Mouse (Mus musculus) midbrain, embryonic 16.5 days (tissue): ENCODE results near the gene Taf4. TPM values are rescaled to one million over a fixed set of nuclear protein-coding genes. Genes with fewer than 3 reads are reported as not detected.

Source experiments
- ATAC-seq: fragments of 200-750 bp; cut with Nextera tagmentation; 2 replicates; pipeline ENCODE4 v1.8.0; 2017; ENCODE audit warnings: moderate TSS enrichment
- H3K27ac ChIP-seq: fragments of 300-500 bp; sonication (generic); 2 replicates; pipeline ENCODE4 v1.5.1; 2014; ENCODE audit warnings: mild to moderate bottlenecking, low read length, mixed read lengths
- H3K27me3 ChIP-seq: fragments of 300-500 bp; sonication (generic); 2 replicates; pipeline ENCODE4 v1.6.1; 2014; ENCODE audit warnings: low read depth, low read length, mixed read lengths; ENCODE audit not compliant: control insufficient read depth, insufficient read depth
- H3K36me3 ChIP-seq: fragments of 300-500 bp; sonication (generic); 2 replicates; pipeline ENCODE4 v1.6.1; 2014; ENCODE audit warnings: mild to moderate bottlenecking, low read length, moderate library complexity, mixed read lengths; ENCODE audit not compliant: control insufficient read depth, insufficient read depth
- H3K4me1 ChIP-seq: fragments of 300-500 bp; sonication (generic); 2 replicates; pipeline ENCODE4 v1.6.1; 2014; ENCODE audit warnings: mild to moderate bottlenecking, low read length, mixed read lengths; ENCODE audit not compliant: control insufficient read depth, insufficient read depth
- H3K4me2 ChIP-seq: fragments of 300-500 bp; sonication (generic); 2 replicates; pipeline ENCODE4 v1.6.1; 2014; ENCODE audit warnings: mild to moderate bottlenecking, low read length, mixed read lengths
- H3K4me3 ChIP-seq: fragments of 300-500 bp; sonication (generic); 2 replicates; pipeline ENCODE4 v1.5.1; 2014; ENCODE audit warnings: low read depth, mild to moderate bottlenecking, low read length, moderate library complexity, mixed read lengths
- H3K9ac ChIP-seq: fragments of 300-500 bp; sonication (generic); 2 replicates; pipeline ENCODE4 v1.6.1; 2014; ENCODE audit warnings: low read depth, low read length, mixed read lengths
- H3K9me3 ChIP-seq: fragments of 300-500 bp; sonication (generic); replicated peaks from 2 replicates; pipeline ENCODE4 v1.6.1; 2014; ENCODE audit warnings: mild to moderate bottlenecking, low read length, mixed read lengths; ENCODE audit not compliant: control insufficient read depth, poor library complexity, severe bottlenecking
- WGBS: fragments of 180-500 bp; shearing (Covaris S2); extraction: QIAGEN DNeasy Blood & Tissue Kit; methylation state at CpG from one replicate; pipeline ENCODE4 v1.1.7; 2014; 5-methylcytosine and 5-hydroxymethylcytosine counted together
- polyA plus RNA-seq: library from polyadenylated mRNA; unstranded; fragments of >200 nt; fragmentation: Nextera tagmentation; extraction: Ambion mirVana; gene quantifications from 2 replicates; pipeline ENCODE4 v1.2.1, GENCODE M21; 2015

Taf4 gene
- polyA plus RNA-seq, 1 experiment from 2014 or later, result 3.1 TPM

- H3K4me2 ChIP-seq, result no peak overlapping the region
- no peak overlapping the region for H3K4me3 ChIP-seq
- no peak for ATAC-seq
- no peaks in the 10 kb centered on the region for H3K9me3 ChIP-seq
- no peaks in the 10 kb centered on the region for H3K36me3 ChIP-seq
- no peak overlapping the region for H3K27ac ChIP-seq
- H3K4me1 ChIP-seq, result 0 out of 2 replicates have a peak, but pooled peaks cover 3% of the 10 kb centered on the region
- no peak overlapping the region for H3K9ac ChIP-seq
- 91% methylated on average over 6 of the region's 6 CpGs for WGBS
- H3K27me3 ChIP-seq, result no peaks in the 10 kb centered on the region
Measured at GRCm38 (mm10) chr2:179960327-179960726, 16.1 kb downstream of the Taf4 start.

- Histone ChIP-seq H3K9me3 (no peaks in the 10 kb centered on the region), H3K4me2 (no peak overlapping the region), H3K36me3 (no peaks in the 10 kb centered on the region), H3K27ac (no peak overlapping the region), H3K4me1 (0 out of 2 replicates have a peak, but pooled peaks cover 3% of the 10 kb centered on the region), H3K4me3 (no peak overlapping the region), H3K27me3 (no peaks in the 10 kb centered on the region), H3K9ac (no peak overlapping the region)
- ATAC-seq, result no peak
- 41% methylated on average over 3 of the region's 3 CpGs for WGBS
Measured at GRCm38 (mm10) chr2:179959391-179959790, 17.1 kb downstream of the Taf4 start.

GRCm38 (mm10) chr2:179951542-179952524 is 24.6 kb downstream of the Taf4 start:
- Histone ChIP-seq H3K4me1 (peaks cover 9% of the 10 kb centered on the region), H3K9me3 (no peaks in the 10 kb centered on the region), H3K9ac (no peak overlapping the region), H3K4me3 (no peak overlapping the region), H3K4me2 (no peak overlapping the region), H3K27ac (no peak overlapping the region), H3K36me3 (no peaks in the 10 kb centered on the region), H3K27me3 (no peaks in the 10 kb centered on the region)
- no peak for ATAC-seq
- WGBS, result 47% methylated on average over 14 of the region's 14 CpGs

GRCm38 (mm10) chr2:179948820-179949219 is 27.6 kb downstream of the Taf4 start:
- Histone ChIP-seq H3K4me1 (peaks cover 21% of the 10 kb centered on the region), H3K4me3 (no peak overlapping the region), H3K9me3 (no peaks in the 10 kb centered on the region), H3K9ac (no peak overlapping the region), H3K36me3 (no peaks in the 10 kb centered on the region), H3K27me3 (no peaks in the 10 kb centered on the region), H3K4me2 (no peak overlapping the region), H3K27ac (no peak overlapping the region)
- ATAC-seq, result no peak
- WGBS, result 91% methylated on average over 5 of the region's 5 CpGs

DNA sequence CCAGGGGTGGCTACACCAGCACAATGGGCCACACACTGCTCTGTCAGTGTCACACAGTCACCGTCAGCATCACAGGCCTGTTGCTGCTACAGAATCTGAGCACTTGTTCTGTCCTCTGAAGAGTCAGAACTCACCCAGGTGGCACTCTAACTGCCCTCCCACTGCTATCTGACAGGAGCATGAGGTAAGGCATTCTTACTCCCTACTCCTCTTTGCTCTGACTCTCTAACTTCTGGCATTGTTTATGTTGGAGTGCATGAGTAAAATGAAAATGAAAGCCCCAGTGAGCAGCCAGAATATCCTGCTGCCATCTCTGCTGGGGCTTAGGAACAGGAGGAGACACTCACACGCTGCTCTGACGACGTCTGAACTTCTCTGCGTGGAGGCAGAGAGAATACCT is 28.8 kb downstream of the Taf4 start:
- H3K36me3 ChIP-seq, result no peaks in the 10 kb centered on the region
- H3K27ac ChIP-seq, result no peak overlapping the region
- H3K9ac ChIP-seq, result no peak overlapping the region
- peaks cover 20% of the 10 kb centered on the region for H3K4me1 ChIP-seq
- no peaks in the 10 kb centered on the region for H3K27me3 ChIP-seq
- no peaks in the 10 kb centered on the region for H3K9me3 ChIP-seq
- no peak for ATAC-seq
- H3K4me3 ChIP-seq, result no peak overlapping the region
- no peak overlapping the region for H3K4me2 ChIP-seq
- WGBS, result 53% methylated on average over 5 of the region's 5 CpGs

DNA sequence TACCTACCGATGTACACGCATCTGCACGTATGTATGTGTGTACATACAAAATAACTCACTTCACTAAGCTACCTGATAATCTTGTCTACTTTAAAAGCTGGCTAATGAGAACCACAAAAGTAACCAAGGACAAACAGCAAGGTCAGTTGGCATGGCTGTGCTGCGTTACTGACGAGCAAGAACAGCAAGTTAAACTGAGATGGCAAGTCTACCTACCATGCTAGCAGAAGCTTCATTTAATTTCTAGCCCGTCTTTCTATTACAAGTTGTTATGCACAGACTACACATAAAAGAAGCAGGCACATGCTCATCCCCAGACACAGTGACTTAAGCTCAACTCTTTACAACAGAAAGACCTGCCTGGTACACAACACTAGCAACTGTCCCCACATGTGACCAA is 29.9 kb downstream of the Taf4 start:
- Histone ChIP-seq H3K4me1 (peaks cover 16% of the 10 kb centered on the region), H3K9ac (no peak overlapping the region), H3K36me3 (no peaks in the 10 kb centered on the region), H3K9me3 (no peaks in the 10 kb centered on the region), H3K4me3 (no peak overlapping the region), H3K4me2 (no peak overlapping the region), H3K27ac (no peak overlapping the region), H3K27me3 (no peaks in the 10 kb centered on the region)
- WGBS, result 81% methylated on average over 6 of the region's 6 CpGs
- ATAC-seq, result no peak

DNA sequence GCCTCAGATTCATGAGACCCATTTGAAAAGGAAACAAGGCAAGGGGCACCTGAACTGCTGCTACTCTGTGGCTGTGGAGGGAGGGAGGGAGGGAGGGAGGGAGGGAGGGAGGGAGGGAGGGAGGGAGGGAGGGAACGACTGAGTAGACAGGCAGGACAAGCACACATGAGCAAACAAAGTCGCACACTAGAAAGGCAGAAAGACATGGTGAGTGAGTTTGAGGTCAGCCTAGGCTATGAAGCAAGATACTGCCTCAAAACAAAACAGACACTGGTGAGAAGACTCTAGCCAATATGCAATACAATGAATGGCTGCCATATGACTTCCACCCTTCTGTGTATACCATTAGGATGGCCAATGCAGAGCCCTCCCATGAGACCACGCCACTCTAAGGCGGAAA is 31.4 kb downstream of the Taf4 start:
- Histone ChIP-seq H3K4me3 (no peak overlapping the region), H3K27me3 (no peaks in the 10 kb centered on the region), H3K9me3 (no peaks in the 10 kb centered on the region), H3K27ac (no peak overlapping the region), H3K9ac (0 out of 2 replicates have a peak overlapping the region, but pooled peaks have one; percentile 12), H3K4me1 (peaks cover 16% of the 10 kb centered on the region), H3K36me3 (no peaks in the 10 kb centered on the region), H3K4me2 (no peak overlapping the region)
- 26% methylated on average over 4 of the region's 4 CpGs for WGBS
- no peak for ATAC-seq

DNA sequence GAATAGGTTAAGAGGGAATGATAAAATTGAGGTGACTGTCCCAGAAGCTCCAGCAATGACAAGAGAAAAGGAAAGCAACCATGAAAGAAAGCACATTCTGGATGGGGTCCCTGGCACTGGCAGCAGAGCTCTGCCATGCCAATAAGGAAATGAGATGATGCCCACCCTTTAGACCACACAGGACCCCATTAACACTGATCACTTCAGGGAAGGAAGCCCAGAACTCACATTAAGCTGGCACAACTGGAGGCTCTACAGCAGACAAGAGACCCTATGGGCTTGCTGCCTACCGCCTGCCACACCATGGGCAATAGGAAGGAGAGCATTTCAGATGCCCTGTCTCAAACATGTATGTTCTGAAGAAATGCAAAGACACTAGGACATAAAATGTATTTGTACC is 34.8 kb downstream of the Taf4 start:
- no peaks in the 10 kb centered on the region for H3K27me3 ChIP-seq
- 100% methylated on average over 1 of the region's 1 CpGs for WGBS
- H3K27ac ChIP-seq, result no peak overlapping the region
- H3K36me3 ChIP-seq, result no peaks in the 10 kb centered on the region
- no peak overlapping the region for H3K4me3 ChIP-seq
- no peaks in the 10 kb centered on the region for H3K9me3 ChIP-seq
- peaks cover 16% of the 10 kb centered on the region for H3K4me1 ChIP-seq
- H3K9ac ChIP-seq, result no peak overlapping the region
- no peak for ATAC-seq
- no peak overlapping the region for H3K4me2 ChIP-seq

- WGBS, result 83% methylated on average over 4 of the region's 4 CpGs
- ATAC-seq, result no peak
- Histone ChIP-seq H3K27ac (no peak overlapping the region), H3K27me3 (no peaks in the 10 kb centered on the region), H3K4me2 (no peak overlapping the region), H3K36me3 (peaks cover under 1% of the 10 kb centered on the region; the same call in 1 of the 2 replicates), H3K9ac (no peak overlapping the region), H3K9me3 (no peaks in the 10 kb centered on the region), H3K4me3 (no peak overlapping the region), H3K4me1 (peaks cover 3% of the 10 kb centered on the region; the same call in 1 of the 2 replicates)
Measured at GRCm38 (mm10) chr2:179937091-179937490, 39.4 kb downstream of the Taf4 start.
